Mouse (Mus musculus) cerebellum, adult 2 months (tissue): ENCODE results near the gene Kdelr2.

Experiments
- CTCF ChIP-seq: fragments of 200-500 bp; IDR thresholded peaks from 2 replicates; pipeline ENCODE4 v1.5.1; 2011; ENCODE audit warnings: low read depth, mild to moderate bottlenecking, control low read depth, low read length, moderate library complexity, borderline replicate concordance; ENCODE audit not compliant: insufficient read depth
- POLR2A ChIP-seq: fragments of 200-500 bp; IDR thresholded peaks from 2 replicates; pipeline ENCODE4 v1.6.1; 2011; ENCODE audit warnings: low read length, control low read depth, borderline replicate concordance; ENCODE audit not compliant: insufficient read depth

GRCm38 (mm10) chr5:143369611-143370255, 33.9 kb upstream of the Kdelr2 start:
- TF ChIP-seq POLR2A (no peak), CTCF (no peak)
